Mouse (Mus musculus) embryonic facial prominence, embryonic 12.5 days (tissue): ENCODE data around the gene Amot. TPM values are rescaled to one million over a fixed set of nuclear protein-coding genes. Genes with fewer than 3 reads are reported as not detected.
A peak's percentile ranks its signal among the peaks of the same experiment; 100 is the strongest.

Experiments used
- ATAC-seq: fragments of 200-750 bp; cut with Nextera tagmentation; 2 replicates; pipeline ENCODE4 v1.8.0; 2017; ENCODE audit not compliant: insufficient number of reproducible peaks, insufficient read depth, low FRiP score, low TSS enrichment
- H3K27ac ChIP-seq: fragments of 300-500 bp; sonication (generic); 2 replicates; pipeline ENCODE4 v1.5.1; 2016; ENCODE audit warnings: mild to moderate bottlenecking
- H3K27me3 ChIP-seq: fragments of 300-500 bp; sonication (generic); 2 replicates; pipeline ENCODE4 v1.6.1; 2016; ENCODE audit warnings: mild to moderate bottlenecking, moderate library complexity
- H3K36me3 ChIP-seq: fragments of 300-500 bp; sonication (generic); 2 replicates; pipeline ENCODE4 v1.6.1; 2016; ENCODE audit warnings: mild to moderate bottlenecking
- H3K4me1 ChIP-seq: fragments of 300-500 bp; sonication (generic); 2 replicates; pipeline ENCODE4 v1.6.1; 2016
- H3K4me2 ChIP-seq: fragments of 300-500 bp; sonication (generic); replicated peaks from 2 replicates; pipeline ENCODE4 v1.6.1; 2016; ENCODE audit warnings: mild to moderate bottlenecking, moderate library complexity
- H3K4me3 ChIP-seq: fragments of 300-500 bp; sonication (generic); 2 replicates; pipeline ENCODE4 v1.5.1; 2016; ENCODE audit warnings: mild to moderate bottlenecking
- H3K9ac ChIP-seq: fragments of 300-500 bp; sonication (generic); 2 replicates; pipeline ENCODE4 v1.6.1; 2016; ENCODE audit warnings: mild to moderate bottlenecking, moderate library complexity
- H3K9me3 ChIP-seq: fragments of 300-500 bp; sonication (generic); 2 replicates; pipeline ENCODE4 v1.6.1; 2016; ENCODE audit warnings: mild to moderate bottlenecking, moderate library complexity
- WGBS: fragments of 180-500 bp; shearing (Covaris S2); methylation state at CpG from one replicate; pipeline ENCODE4 v1.1.7; 2016; 5-methylcytosine and 5-hydroxymethylcytosine counted together
- polyA plus RNA-seq: library from polyadenylated mRNA; unstranded; fragments of >200 nt; fragmentation: Nextera tagmentation; extraction: Ambion mirVana; gene quantifications from 2 replicates; pipeline ENCODE4 v1.2.1, GENCODE M21; 2016

The Amot gene
- polyA plus RNA-seq = 59.2 and 67.9 TPM in 2 replicates

DNA sequence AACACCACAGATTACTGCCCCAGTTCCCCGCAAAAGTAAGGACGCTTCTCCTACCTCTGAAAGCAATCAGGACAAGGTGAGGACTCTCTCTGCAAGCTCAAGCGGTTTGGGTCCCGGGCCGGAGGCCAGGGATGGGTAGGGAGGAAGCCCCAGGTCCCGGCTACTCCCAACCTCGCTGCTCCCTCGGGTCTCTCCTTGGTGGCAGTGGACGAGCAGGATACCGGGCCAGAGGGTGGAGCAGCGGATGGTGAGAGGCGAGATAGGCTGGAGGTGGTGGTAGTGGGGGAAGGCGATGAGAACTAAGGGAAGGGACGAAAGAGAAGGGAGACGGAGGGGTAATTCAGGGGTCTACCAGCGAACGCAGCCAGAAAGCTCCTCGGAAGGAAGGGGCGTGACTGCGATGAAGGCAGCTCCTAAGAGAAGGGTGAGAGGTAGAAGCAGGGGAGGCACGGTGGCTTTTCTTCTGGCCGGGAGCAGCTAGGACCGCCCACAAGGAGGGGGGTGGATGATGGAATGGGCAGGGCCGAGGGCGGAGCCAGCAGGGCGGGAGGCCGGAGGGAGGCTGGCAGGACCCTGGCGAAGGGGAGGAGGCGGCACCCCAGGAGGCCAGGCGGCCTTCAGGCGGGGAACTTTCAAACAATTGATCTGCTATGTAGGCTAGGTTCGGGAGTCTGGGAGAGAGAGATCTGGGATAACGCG is at the start of gene Amot:
Gene Amot (minus strand): TSS at position 465 of the 699 bp plus-strand sequence.
- H3K27me3 ChIP-seq = no peaks in the 10 kb centered on the region
- ATAC-seq = peak; percentile 93
- WGBS = 17% methylated on average over 33 of the region's 34 CpGs
- H3K9me3 ChIP-seq = no peaks in the 10 kb centered on the region
- H3K36me3 ChIP-seq = no peaks in the 10 kb centered on the region
- peak within 1 kb of the TSS; percentile 58 for H3K4me3 ChIP-seq
- peak within 1 kb of the TSS; percentile 48 for H3K4me2 ChIP-seq
- peak within 1 kb of the TSS; percentile 64 for H3K9ac ChIP-seq
- peaks cover 5% of the 10 kb centered on the region; the same call in 1 of the 2 replicates for H3K4me1 ChIP-seq
- H3K27ac ChIP-seq = peak within 1 kb of the TSS; percentile 77

DNA sequence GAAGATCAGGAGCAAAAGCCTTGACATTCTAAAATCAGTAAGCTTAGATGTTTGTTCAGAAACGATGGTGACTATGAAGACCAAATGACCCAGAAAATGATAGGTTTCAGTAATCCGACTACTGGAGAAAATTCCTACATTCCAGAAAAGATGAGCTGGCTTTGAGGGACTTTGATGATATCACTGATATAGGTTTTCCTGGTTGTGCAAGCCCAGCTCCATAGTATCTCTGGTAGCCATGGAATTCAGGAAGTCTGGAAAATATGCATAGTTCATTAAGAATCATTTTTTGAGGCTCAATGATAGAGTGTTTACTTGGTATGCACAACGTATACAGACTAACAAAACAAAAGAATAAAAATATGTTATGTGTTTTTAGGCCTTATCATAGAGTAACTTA is 40.1 kb upstream of the Amot start:
- no peak overlapping the region for H3K4me2 ChIP-seq
- no peaks in the 10 kb centered on the region for H3K9me3 ChIP-seq
- no peaks in the 10 kb centered on the region for H3K4me1 ChIP-seq
- no peak overlapping the region for H3K4me3 ChIP-seq
- no peak for ATAC-seq
- no peak overlapping the region for H3K27ac ChIP-seq
- no peaks in the 10 kb centered on the region for H3K27me3 ChIP-seq
- H3K9ac ChIP-seq = no peak overlapping the region
- 70% methylated on average over 3 of the region's 3 CpGs for WGBS
- no peaks in the 10 kb centered on the region for H3K36me3 ChIP-seq

DNA sequence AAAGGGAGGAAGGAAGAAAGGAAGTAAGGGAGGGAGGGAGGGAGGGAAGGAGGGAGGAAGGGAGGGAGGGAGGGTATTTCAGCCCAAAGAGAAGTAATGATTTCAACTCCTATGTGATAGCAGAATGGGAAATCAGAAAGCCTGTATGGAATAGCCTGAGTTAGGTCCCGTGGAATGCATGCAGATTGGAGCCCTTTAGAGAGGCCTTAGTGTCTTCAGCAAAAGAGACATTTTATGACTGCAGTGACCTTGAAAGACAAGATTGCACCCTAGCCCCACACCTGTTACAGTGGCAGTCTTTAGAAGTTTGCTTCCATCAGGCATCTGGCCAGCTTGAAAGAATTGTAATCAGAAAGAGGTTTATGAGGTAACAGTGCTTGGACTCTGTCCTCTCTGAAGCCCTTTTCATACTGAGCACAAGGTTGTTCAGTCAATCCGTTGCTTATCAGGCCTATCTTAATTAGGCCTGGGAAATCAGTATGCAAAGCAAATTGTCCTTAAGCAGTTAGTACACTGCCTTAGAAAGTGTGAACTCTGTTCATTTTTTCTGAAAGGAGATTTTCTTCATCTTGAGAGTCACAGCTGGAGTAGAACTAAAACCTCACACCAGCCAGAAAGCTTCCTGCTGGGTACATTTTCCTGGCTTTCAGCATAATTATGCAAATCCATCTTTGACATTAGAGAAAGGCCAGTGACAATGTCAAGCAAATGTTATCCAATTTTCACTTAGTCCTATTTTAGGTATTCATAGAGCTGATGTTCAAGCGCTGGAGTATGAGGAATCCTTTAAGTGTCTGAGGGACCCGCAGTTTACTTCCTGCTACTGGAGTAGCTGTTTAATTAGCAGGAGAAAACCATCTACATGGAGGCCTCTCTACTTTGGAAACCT is 38.9 kb upstream of the Amot start:
- H3K9me3 ChIP-seq = no peaks in the 10 kb centered on the region
- H3K9ac ChIP-seq = no peak overlapping the region
- no peak overlapping the region for H3K4me2 ChIP-seq
- no peak overlapping the region for H3K4me3 ChIP-seq
- no peaks in the 10 kb centered on the region for H3K27me3 ChIP-seq
- no peaks in the 10 kb centered on the region for H3K4me1 ChIP-seq
- H3K36me3 ChIP-seq = no peaks in the 10 kb centered on the region
- 71% methylated on average over 4 of the region's 4 CpGs for WGBS
- H3K27ac ChIP-seq = no peak overlapping the region
- ATAC-seq = no peak

DNA sequence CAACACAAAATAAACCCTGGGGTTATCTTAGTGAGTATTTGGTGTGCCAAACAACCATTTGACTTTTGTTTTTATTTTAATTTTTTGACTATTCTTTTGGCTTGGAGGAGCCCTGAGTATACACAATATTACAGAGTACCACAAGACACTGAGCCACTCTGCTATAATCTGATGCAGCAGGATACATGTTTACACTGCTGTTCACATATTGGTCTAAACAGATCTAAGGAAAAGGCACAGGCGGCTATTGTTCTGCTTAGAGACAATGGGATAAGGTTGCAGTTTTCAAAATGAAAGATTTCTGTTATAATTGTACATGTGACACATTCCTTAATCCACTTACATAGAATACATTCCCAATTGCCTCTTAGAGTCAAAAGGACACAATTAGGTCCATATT is 36.1 kb upstream of the Amot start:
- Histone ChIP-seq H3K4me3 (no peak overlapping the region), H3K9me3 (no peaks in the 10 kb centered on the region), H3K27me3 (no peaks in the 10 kb centered on the region), H3K4me2 (no peak overlapping the region), H3K4me1 (no peaks in the 10 kb centered on the region), H3K27ac (no peak overlapping the region), H3K36me3 (no peaks in the 10 kb centered on the region), H3K9ac (no peak overlapping the region)
- WGBS = 85% methylated on average over 1 of the region's 1 CpGs
- ATAC-seq = no peak

DNA sequence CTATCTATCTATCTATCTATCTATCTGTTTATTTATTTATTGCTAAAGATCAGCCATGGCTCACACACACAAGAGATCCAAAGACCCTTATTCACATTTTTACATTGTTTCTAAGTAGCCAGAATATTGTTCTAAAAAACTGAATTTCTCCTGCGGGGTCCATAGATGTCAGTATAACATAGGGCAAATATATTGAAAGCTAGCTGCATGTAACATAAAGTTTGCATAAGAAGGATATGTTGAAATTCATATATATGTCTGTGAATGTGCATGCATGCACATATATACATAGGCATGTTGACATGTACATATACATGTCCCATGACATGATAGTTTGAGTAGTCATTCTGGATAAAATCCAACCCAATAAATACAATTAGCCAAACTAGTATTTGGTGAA is 35.3 kb upstream of the Amot start:
- Histone ChIP-seq H3K4me1 (no peaks in the 10 kb centered on the region), H3K4me2 (no peak overlapping the region), H3K4me3 (no peak overlapping the region), H3K9me3 (no peaks in the 10 kb centered on the region), H3K9ac (no peak overlapping the region), H3K36me3 (no peaks in the 10 kb centered on the region), H3K27ac (no peak overlapping the region), H3K27me3 (no peaks in the 10 kb centered on the region)
- no peak for ATAC-seq
- WGBS = 82% methylated on average over 1 of the region's 1 CpGs

DNA sequence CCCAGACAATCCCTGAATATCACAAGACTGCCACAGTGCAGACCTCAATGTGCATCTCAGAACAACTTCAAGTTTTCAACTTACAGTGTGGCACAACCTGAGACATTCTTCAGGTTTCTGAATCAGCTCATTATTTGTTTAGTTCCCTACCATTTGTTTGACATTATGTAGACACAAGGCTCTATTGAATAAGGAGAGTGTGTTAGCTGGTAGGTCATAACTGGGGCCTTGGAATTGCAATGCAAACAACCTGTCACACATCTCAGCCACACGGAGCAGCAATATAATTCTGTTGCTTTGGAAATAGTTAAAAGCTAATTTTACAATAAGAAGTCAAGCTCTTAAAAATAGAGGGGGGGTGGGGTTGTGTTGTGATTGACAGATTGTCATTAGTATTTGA is 24.6 kb upstream of the Amot start:
- no peak overlapping the region for H3K4me2 ChIP-seq
- H3K4me3 ChIP-seq = no peak overlapping the region
- H3K4me1 ChIP-seq = no peaks in the 10 kb centered on the region
- H3K27me3 ChIP-seq = no peaks in the 10 kb centered on the region
- ATAC-seq = no peak
- 56% methylated on average over 1 of the region's 1 CpGs for WGBS
- H3K36me3 ChIP-seq = no peaks in the 10 kb centered on the region
- H3K27ac ChIP-seq = no peak overlapping the region
- H3K9ac ChIP-seq = no peak overlapping the region
- H3K9me3 ChIP-seq = no peaks in the 10 kb centered on the region

DNA sequence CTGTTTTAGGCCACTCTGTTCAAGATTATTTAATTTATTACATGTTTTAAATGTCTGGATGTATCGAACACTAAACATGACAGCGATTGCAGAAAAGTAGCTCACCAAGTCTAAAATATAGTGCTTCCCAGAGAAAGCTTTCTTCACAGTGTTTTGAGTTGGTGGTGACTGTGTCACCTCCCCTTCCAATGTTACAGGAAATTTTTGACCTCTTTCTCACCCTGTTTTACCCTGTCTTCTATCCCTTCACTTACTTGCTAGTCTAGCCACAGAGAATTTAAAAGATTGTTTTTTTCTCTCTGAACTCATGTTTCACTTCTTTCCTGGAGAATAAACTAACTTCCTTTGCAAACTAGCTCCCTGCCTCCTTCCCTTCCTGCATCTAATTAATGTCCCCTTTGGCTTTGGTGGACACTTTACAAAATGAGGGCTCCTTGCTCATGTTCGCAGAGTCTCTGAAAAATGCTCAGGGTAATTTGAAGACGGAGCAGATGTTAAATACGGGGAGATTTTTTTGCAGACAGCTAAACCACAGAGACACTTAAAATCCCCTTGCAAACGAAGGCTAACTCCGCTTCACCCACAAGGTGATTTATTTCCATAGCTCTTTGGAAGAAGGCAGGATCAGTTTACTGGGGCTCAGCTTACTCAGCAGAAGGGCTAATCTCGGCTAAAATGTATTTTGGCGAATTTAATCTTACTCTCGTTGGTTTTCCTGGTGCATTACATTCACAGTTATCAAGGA is 11.5 kb upstream of the Amot start:
- H3K27me3 ChIP-seq = no peaks in the 10 kb centered on the region
- no peak overlapping the region for H3K9ac ChIP-seq
- H3K4me3 ChIP-seq = no peak overlapping the region
- WGBS = 34% methylated on average over 10 of the region's 10 CpGs
- no peak overlapping the region for H3K4me2 ChIP-seq
- H3K36me3 ChIP-seq = no peaks in the 10 kb centered on the region
- H3K9me3 ChIP-seq = no peaks in the 10 kb centered on the region
- ATAC-seq = no peak; the same call in 1 of the 2 replicates
- H3K27ac ChIP-seq = 0 out of 2 replicates have a peak overlapping the region, but pooled peaks have one; percentile 41
- H3K4me1 ChIP-seq = no peaks in the 10 kb centered on the region

DNA sequence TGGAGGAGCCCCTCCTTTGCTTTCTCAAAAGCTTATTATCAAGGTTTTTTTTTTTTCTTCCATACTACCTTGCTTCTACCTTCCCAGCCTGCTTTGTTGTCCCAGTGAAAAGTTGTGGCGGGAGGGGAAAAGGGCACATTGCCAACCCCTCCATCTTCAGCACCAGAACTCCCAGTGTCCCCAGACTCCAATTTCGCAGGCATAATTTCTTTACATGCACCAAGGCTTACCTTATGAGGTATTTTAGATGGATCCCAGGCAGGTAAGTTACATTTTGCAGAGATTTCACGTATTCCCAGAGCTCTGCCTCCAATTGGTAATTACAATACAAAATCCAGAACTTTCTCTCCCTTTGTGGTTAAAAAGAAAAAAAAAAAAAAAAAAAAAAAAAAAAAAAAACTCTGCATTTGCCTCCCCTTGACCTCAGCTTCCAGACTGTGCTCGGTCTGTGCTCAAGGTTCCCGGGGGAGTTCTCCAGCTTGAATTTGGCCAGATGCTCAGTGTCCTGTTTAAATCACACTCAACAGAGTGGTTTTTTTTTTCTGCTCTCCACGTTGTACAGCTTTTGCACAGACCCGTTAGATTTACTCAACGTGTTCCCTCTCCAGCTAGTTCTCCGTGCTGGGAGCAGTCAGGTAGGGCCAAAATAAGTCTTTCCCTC is 10.6 kb upstream of the Amot start:
- WGBS = 33% methylated on average over 9 of the region's 9 CpGs
- H3K27ac ChIP-seq = no peak overlapping the region
- no peaks in the 10 kb centered on the region for H3K27me3 ChIP-seq
- H3K36me3 ChIP-seq = no peaks in the 10 kb centered on the region
- H3K4me3 ChIP-seq = no peak overlapping the region
- no peaks in the 10 kb centered on the region for H3K9me3 ChIP-seq
- no peak for ATAC-seq
- no peak overlapping the region for H3K9ac ChIP-seq
- no peak overlapping the region for H3K4me2 ChIP-seq
- no peaks in the 10 kb centered on the region for H3K4me1 ChIP-seq

DNA sequence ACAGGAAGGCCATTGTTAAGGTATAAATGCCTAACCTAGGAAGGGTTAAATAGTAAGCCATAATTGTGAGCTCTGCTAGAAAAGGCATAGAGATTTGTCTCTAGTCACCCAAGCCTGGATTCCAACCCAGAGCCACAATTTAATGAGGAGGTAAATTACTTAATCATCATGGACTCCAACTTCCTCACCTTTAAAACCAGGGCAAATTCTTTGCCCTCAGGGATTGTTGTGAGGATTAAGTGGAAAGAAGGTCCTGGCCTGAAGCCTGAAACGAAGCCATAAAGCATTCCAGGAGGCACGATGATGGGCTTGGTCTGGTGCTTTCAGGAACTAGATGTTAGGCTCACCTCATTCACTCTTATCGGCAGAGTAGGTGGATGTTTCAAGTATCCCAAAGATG is 5.7 kb upstream of the Amot start:
- no peak for ATAC-seq
- Histone ChIP-seq H3K27ac (no peak overlapping the region), H3K36me3 (no peaks in the 10 kb centered on the region), H3K4me3 (no peak overlapping the region), H3K27me3 (no peaks in the 10 kb centered on the region), H3K4me2 (no peak overlapping the region), H3K9ac (no peak overlapping the region), H3K4me1 (no peaks in the 10 kb centered on the region), H3K9me3 (no peaks in the 10 kb centered on the region)
- whole genome bisulfite sequencing = 48% methylated on average over 3 of the region's 3 CpGs

DNA sequence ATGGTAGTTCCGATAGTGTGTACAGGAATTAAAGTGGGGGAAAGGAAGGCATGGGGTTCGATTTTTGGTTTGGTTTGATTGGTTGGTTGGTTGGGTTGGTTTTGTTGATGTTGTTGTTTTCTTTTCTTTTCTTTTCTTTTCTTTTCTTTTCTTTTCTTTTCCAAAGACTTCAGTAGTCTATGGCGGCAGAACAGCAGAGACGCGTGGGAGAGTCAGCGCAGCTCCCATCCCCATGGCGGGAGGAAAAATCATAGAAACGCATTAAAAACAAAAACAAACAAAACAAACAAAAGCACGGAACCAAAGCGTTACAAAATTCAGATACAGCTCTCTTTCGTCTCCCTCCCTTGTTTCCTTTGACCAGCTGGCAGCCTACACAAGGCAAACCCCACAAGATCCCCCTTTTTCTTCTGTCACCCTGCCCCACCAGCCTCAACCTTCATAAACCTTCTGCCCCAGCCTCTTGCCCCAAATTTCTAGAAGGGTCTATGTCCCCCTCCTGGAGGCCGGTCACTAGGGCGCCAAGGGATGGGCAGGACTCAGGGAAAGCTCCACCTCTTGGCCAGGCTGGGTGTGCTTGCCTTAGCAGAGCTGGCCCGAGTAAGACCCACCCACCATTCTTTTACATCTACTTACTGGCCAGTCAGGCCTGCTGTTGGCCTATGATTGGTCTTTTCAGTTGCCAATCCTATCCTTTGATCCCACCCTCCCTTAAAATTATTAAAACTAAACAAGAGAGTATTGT is 648 bp upstream of the Amot start:
- Histone ChIP-seq H3K27me3 (no peaks in the 10 kb centered on the region), H3K36me3 (no peaks in the 10 kb centered on the region), H3K9me3 (no peaks in the 10 kb centered on the region), H3K4me2 (peak overlapping the region; percentile 48), H3K4me1 (peaks cover 5% of the 10 kb centered on the region; the same call in 1 of the 2 replicates), H3K4me3 (peak overlapping the region; percentile 58), H3K9ac (no peak overlapping the region), H3K27ac (peak overlapping the region; percentile 77)
- WGBS = 25% methylated on average over 14 of the region's 14 CpGs
- peak; percentile 95 for ATAC-seq
